Mouse (Mus musculus) intestine, embryonic 16.5 days (tissue): ENCODE results near the gene Rbfox3. TPM values are rescaled to one million over a fixed set of nuclear protein-coding genes. Genes with fewer than 3 reads are reported as not detected.

Experiments used
- ATAC-seq: fragments of 200-750 bp; cut with Nextera tagmentation; 2 replicates; pipeline ENCODE4 v1.8.0; 2017; ENCODE audit warnings: moderate TSS enrichment, moderate library complexity
- H3K27ac ChIP-seq: fragments of 300-500 bp; sonication (generic); 2 replicates; pipeline ENCODE4 v1.5.1; 2014; ENCODE audit warnings: mild to moderate bottlenecking, low read length
- H3K27me3 ChIP-seq: fragments of 300-500 bp; sonication (generic); replicated peaks from 2 replicates; pipeline ENCODE4 v1.6.1; 2014; ENCODE audit warnings: low read length, control low read depth, mixed read lengths; ENCODE audit not compliant: control insufficient read depth, insufficient read depth
- H3K36me3 ChIP-seq: fragments of 300-500 bp; sonication (generic); 2 replicates; pipeline ENCODE4 v1.6.1; 2014; ENCODE audit warnings: low read length, control low read depth; ENCODE audit not compliant: control insufficient read depth, insufficient read depth
- H3K4me1 ChIP-seq: fragments of 300-500 bp; sonication (generic); 2 replicates; pipeline ENCODE4 v1.6.1; 2014; ENCODE audit warnings: low read length, control low read depth, mixed read lengths; ENCODE audit not compliant: control insufficient read depth, insufficient read depth
- H3K4me2 ChIP-seq: fragments of 300-500 bp; sonication (generic); 2 replicates; pipeline ENCODE4 v1.6.1; 2014; ENCODE audit warnings: low read depth, low read length, control low read depth
- H3K4me3 ChIP-seq: fragments of 300-500 bp; sonication (generic); 2 replicates; pipeline ENCODE4 v1.5.1; 2014; ENCODE audit warnings: mild to moderate bottlenecking, low read length
- H3K9ac ChIP-seq: fragments of 300-500 bp; sonication (generic); 2 replicates; pipeline ENCODE4 v1.6.1; 2014; ENCODE audit warnings: low read depth, low read length
- H3K9me3 ChIP-seq: fragments of 300-500 bp; sonication (generic); 2 replicates; pipeline ENCODE4 v1.6.1; 2016; ENCODE audit warnings: low read length, control low read depth; ENCODE audit not compliant: control insufficient read depth
- WGBS: fragments of 180-500 bp; shearing (Covaris S2); extraction: QIAGEN DNeasy Blood & Tissue Kit; methylation state at CpG from one replicate; pipeline ENCODE4 v1.1.7; 2014; 5-methylcytosine and 5-hydroxymethylcytosine counted together
- polyA plus RNA-seq: library from polyadenylated mRNA; unstranded; fragments of >200 nt; fragmentation: Nextera tagmentation; extraction: Ambion mirVana; gene quantifications from 2 replicates; pipeline ENCODE4 v1.2.1, GENCODE M21; 2015

The Rbfox3 gene
- polyA plus RNA-seq, 1 experiment from 2014 or later: 0.98 TPM

- no peak overlapping the region for H3K4me3 ChIP-seq
- no peaks in the 10 kb centered on the region for H3K9me3 ChIP-seq
- no peak overlapping the region for H3K9ac ChIP-seq
- H3K27me3 ChIP-seq: no peaks in the 10 kb centered on the region
- WGBS: 66% methylated on average over 8 of the region's 8 CpGs
- H3K27ac ChIP-seq: no peak overlapping the region
- ATAC-seq: no peak
- H3K4me1 ChIP-seq: peaks cover 10% of the 10 kb centered on the region
- H3K36me3 ChIP-seq: no peaks in the 10 kb centered on the region
- H3K4me2 ChIP-seq: no peak overlapping the region
These were observed 187.0 kb downstream of the Rbfox3 start for GRCm38 (mm10) chr11:118724423-118724822.

GRCm38 (mm10) chr11:118723166-118723565, 188.2 kb downstream of the Rbfox3 start:
- Histone ChIP-seq H3K27me3 (no peaks in the 10 kb centered on the region), H3K27ac (no peak overlapping the region), H3K36me3 (no peaks in the 10 kb centered on the region), H3K4me2 (no peak overlapping the region), H3K4me3 (no peak overlapping the region), H3K9ac (no peak overlapping the region), H3K9me3 (no peaks in the 10 kb centered on the region), H3K4me1 (peaks cover 9% of the 10 kb centered on the region)
- WGBS: 59% methylated on average over 8 of the region's 8 CpGs
- no peak for ATAC-seq

GRCm38 (mm10) chr11:118721898-118722297, 189.5 kb downstream of the Rbfox3 start:
- Histone ChIP-seq H3K4me1 (no peaks in the 10 kb centered on the region), H3K36me3 (no peaks in the 10 kb centered on the region)

GRCm38 (mm10) chr11:118714601-118715524, 196.5 kb downstream of the Rbfox3 start:
- no peak overlapping the region for H3K9ac ChIP-seq
- H3K27me3 ChIP-seq: no peaks in the 10 kb centered on the region
- H3K4me2 ChIP-seq: no peak overlapping the region
- WGBS: 76% methylated on average over 26 of the region's 26 CpGs
- H3K36me3 ChIP-seq: no peaks in the 10 kb centered on the region
- no peak overlapping the region for H3K4me3 ChIP-seq
- no peaks in the 10 kb centered on the region for H3K9me3 ChIP-seq
- ATAC-seq: no peak
- H3K4me1 ChIP-seq: no peaks in the 10 kb centered on the region
- H3K27ac ChIP-seq: no peak overlapping the region

More at GRCm38 (mm10) chr11:118721898-118722297, 189.5 kb downstream of the Rbfox3 start:
- H3K9me3 ChIP-seq: no peaks in the 10 kb centered on the region
- H3K27ac ChIP-seq: no peak overlapping the region
- peak; percentile 62 for ATAC-seq
- WGBS: 41% methylated on average over 6 of the region's 6 CpGs
- no peak overlapping the region for H3K4me2 ChIP-seq
- H3K27me3 ChIP-seq: no peaks in the 10 kb centered on the region
- H3K4me3 ChIP-seq: no peak overlapping the region
- no peak overlapping the region for H3K9ac ChIP-seq

GRCm38 (mm10) chr11:118712761-118713160, 198.6 kb downstream of the Rbfox3 start:
- Histone ChIP-seq H3K27me3 (no peaks in the 10 kb centered on the region), H3K27ac (no peak overlapping the region), H3K4me3 (no peak overlapping the region), H3K9me3 (no peaks in the 10 kb centered on the region), H3K9ac (no peak overlapping the region), H3K36me3 (no peaks in the 10 kb centered on the region), H3K4me1 (no peaks in the 10 kb centered on the region), H3K4me2 (no peak overlapping the region)
- no peak for ATAC-seq
- WGBS: 83% methylated on average over 4 of the region's 4 CpGs

- no peak for ATAC-seq
- Histone ChIP-seq H3K27me3 (no peaks in the 10 kb centered on the region), H3K9me3 (no peaks in the 10 kb centered on the region), H3K36me3 (no peaks in the 10 kb centered on the region), H3K4me3 (no peak overlapping the region), H3K9ac (no peak overlapping the region), H3K4me2 (no peak overlapping the region), H3K27ac (no peak overlapping the region), H3K4me1 (no peaks in the 10 kb centered on the region)
- WGBS: 84% methylated on average over 9 of the region's 9 CpGs
These were observed 199.3 kb downstream of the Rbfox3 start for GRCm38 (mm10) chr11:118712058-118712457.

- WGBS: 52% methylated on average over 5 of the region's 5 CpGs
- Histone ChIP-seq H3K4me3 (no peak overlapping the region), H3K27me3 (no peaks in the 10 kb centered on the region), H3K9me3 (no peaks in the 10 kb centered on the region), H3K27ac (no peak overlapping the region), H3K36me3 (no peaks in the 10 kb centered on the region), H3K9ac (no peak overlapping the region), H3K4me1 (no peaks in the 10 kb centered on the region), H3K4me2 (no peak overlapping the region)
- no peak for ATAC-seq
These were observed 201.4 kb downstream of the Rbfox3 start for GRCm38 (mm10) chr11:118710035-118710434.

GRCm38 (mm10) chr11:118696226-118696930, 215.0 kb downstream of the Rbfox3 start:
- 54% methylated on average over 16 of the region's 16 CpGs for WGBS
- Histone ChIP-seq H3K9me3 (no peaks in the 10 kb centered on the region), H3K4me3 (no peak overlapping the region), H3K36me3 (no peaks in the 10 kb centered on the region), H3K27me3 (no peaks in the 10 kb centered on the region), H3K9ac (no peak overlapping the region), H3K4me1 (no peaks in the 10 kb centered on the region), H3K4me2 (no peak overlapping the region), H3K27ac (no peak overlapping the region)
- ATAC-seq: no peak

- Histone ChIP-seq H3K4me1 (no peaks in the 10 kb centered on the region), H3K4me3 (no peak overlapping the region), H3K36me3 (no peaks in the 10 kb centered on the region), H3K9ac (no peak overlapping the region), H3K9me3 (no peaks in the 10 kb centered on the region), H3K27me3 (no peaks in the 10 kb centered on the region), H3K4me2 (no peak overlapping the region), H3K27ac (no peak overlapping the region)
- ATAC-seq: no peak
- WGBS: 80% methylated on average over 7 of the region's 7 CpGs
These were observed 218.1 kb downstream of the Rbfox3 start for GRCm38 (mm10) chr11:118693276-118693675.
